Mouse (Mus musculus): ENCODE measurements at regions not wholly inside any gene's neighbourhood (a gene's known extent, or its start where the extent isn't known, plus 50 kb on each side); places are given as distances from the start of the nearest gene placed in this dataset.

- DNase-seq: no peak
Observed at GRCm38 (mm10) chr10:37250934-37251521, 112.3 kb upstream of the Marcks start.

DNA sequence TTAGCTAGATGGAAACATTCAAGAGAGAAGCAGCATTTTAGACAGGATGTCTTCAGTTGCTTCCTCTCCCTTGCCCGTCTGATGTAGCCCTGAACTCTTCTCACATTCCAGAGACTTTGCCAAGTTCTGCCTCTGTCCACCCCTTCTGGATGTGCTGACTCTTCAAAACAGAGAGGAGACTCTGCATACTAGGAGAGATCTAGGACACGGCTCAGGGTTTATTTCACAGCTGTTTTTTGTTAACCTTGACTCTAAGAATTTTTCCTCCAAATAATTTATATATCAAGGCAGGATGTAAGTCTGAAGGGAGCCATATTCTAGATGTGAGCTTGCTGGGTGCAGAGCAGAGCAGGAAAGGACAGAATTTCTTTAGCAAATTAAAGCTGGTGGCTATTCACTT, 111.4 kb upstream of the Marcks start:
- no peak for DNase-seq

DNA sequence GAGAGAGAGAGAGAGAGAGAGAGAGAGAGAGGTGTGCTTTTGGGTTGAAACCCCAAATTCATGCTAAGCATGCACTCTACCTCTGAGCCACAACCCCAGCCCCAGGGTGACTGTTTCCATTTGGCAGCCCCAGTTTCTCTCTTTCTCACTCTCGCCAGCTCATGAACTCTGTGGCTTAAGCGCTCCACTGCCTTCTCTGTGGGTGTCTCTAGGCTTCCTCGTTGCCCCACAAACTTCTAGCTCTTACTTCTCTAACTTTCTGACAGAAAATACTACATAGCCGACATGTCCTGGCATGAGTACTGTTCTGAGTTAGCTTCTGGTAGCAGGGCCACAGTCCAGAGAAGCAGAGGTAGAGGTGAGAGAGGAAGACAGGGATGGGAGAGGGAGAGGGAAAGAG, 110.8 kb upstream of the Marcks start:
- DNase-seq: no peak

- no peak for DNase-seq
Observed at GRCm38 (mm10) chr10:37247121-37247520, 108.4 kb upstream of the Marcks start.

- no peak for DNase-seq
Observed at GRCm38 (mm10) chr10:37243136-37243535, 104.4 kb upstream of the Marcks start.

DNA sequence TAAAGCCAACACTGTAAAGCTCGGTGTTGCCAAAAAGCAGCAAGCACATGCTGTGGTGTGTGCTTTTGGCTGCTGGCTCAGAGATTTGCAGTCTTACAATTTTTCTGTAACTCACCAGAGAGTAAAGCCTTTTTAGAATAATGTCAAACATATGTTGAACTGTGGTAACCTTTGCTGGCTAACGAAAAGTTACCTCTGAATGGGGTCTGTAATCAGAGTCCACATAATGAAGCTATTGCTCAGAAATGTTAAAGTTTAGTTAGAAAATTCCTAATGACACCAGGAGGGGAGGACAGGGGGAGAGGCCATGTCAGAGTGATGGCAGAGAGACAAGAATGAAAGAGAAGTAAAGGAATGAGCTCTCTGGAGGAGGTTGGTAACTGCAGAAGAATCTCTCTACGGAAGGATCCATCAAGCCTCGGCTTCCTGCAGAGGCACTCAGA, 103.1 kb upstream of the Marcks start:
- no peak for DNase-seq

DNA sequence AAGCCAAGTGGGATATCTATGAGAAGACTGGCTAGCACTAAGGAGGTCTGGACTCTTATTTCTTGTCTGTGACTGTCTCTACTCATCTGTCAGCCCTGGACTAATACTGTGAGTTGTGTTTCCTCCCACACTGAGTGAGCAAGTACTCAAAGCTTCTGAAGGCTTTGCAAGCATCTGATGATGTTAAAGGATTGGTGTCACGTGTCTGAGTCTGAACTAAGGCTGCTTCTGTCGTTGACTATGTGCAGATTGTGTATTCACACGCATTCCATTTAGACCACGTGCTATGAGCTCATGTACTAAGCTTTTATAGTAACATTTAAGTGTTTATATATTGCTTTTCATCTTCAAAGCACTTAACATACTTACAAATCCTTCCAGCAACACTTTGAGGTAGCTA, 101.9 kb upstream of the Marcks start:
- no peak for DNase-seq

- no peak for DNase-seq
Observed at GRCm38 (mm10) chr10:37240201-37240600, 101.5 kb upstream of the Marcks start.

DNA sequence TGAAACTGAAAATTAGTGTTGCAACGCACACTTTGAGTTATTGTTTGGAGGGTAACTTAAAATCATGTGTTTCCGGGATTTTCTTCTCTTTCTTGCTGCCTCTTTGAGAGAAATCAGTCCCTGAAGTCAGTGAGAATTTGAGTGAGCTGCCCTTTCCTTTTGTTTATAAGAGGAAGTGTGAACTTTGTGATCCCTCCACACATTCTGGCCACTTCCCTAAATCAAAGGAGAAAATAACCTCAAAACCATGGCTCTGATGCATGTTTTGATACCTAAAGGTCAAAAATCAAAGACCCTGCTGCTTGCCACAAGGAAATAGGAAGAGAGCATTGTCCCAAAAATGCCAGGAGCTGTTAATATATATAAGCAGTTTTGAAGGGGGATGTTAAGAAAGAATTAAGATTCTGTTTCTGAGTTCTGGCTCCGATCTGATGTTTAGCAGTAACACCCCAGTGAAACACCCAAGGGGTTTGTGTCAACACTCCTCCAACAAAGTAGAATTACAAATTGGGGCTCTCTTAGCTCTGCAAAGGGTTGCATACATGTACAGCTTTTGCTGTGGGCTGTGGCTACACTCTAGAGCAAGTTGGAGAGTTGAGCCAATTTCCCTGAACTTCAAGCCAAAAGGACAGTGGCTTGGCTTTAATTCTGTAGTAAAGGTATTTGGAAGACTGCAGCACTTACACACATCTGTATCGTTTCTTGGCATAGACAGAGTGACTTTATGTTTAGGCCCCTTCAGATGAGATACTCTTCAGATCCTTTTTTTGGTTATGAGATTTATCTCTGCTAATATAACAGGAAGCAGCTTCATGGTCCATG, 97.5 kb upstream of the Marcks start:
- DNase-seq: no peak

DNA sequence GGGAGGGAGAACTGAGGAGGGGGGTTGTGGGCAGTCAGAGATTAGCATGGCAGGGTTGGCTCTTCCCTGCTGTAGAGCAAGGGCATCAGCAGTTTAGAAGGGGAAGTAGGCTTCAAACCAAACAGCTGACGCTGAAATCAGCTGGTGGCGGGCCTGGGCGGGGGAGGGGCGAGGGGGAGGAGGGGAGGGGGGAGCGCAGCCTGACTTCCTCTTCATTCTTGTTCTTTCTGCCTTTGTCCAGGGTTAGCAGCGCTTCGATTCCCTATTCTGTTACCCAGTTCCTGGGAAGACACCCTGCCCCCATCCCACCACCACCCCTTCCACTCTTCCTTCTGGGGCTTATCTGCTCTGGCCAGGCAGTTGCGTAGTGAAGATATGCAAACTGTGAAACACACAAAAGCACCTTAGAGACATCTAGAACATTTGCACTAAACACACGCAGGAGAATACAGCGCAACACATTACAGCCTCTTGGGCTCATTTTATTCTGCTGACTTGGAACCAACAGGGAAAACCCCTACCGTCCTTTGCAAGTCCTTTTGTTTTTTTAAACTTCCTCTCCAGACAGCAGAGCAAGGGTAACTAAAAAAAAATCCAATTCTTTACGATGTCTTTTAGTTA, 93.3 kb upstream of the Marcks start:
- DNase-seq: peak; percentile 73

GRCm38 (mm10) chr10:37231159-37231558, 92.4 kb upstream of the Marcks start:
- no peak for DNase-seq

- DNase-seq: no peak
Observed at GRCm38 (mm10) chr10:37227889-37228288, 89.2 kb upstream of the Marcks start.

- no peak for DNase-seq
Observed at GRCm38 (mm10) chr10:37221730-37222129, 83.0 kb upstream of the Marcks start.

DNA sequence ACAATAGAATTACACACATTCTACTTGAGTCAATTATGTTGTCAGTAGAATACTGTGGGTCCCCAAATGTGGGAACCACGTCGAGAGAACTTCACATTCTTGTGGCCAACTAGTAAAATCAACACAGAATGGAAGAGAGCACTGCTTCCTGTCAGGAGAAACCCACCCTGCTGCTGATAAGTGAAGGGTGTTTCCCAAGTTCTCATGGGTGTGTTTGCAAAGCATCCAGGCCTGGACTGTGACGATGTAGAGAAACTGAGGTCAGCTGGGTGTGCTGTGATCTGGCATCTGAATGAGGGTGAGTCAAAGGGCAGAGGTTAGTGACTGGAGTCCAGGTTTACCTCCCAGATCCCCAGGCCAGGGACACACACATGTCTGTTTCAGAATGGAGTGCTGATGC, 81.7 kb upstream of the Marcks start:
- no peak for DNase-seq

DNA sequence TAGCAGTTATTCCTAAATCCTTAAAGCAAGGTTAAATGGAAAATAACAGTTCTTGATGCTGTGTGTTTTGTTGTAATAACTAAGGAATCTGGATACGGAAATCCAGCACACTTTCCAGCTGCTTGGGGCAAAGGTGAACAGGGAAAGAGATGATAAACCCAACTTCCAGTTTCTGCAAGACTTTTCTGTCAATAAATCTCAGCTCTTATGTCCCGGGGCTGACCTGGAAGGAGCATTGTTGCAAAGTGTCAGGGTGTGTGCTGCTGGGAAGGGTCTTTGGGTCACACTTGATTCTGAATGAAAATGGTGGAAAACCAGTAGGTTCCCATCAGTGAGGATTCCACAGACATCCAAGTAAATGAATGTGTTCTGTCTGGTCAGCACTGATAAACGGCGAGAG, 81.2 kb upstream of the Marcks start:
- DNase-seq: no peak

DNA sequence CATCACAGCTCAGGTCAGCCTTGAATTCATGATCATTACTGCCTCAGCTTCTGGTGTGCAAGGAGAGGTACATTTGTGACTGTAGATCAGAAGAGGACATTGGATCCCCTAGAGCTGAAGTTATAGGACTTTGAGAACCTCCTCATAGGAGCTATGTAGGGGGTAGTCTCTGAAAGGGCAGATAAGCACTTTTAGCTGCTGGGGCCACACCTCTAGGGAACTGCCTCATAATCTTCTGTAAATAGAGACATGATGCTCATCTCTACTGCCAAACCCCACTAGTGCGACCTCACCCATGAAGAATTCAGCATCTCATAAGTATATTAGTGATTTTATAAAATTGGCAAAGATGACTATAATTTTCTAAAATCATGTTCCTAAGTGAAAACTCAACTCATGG, 80.7 kb upstream of the Marcks start:
- DNase-seq: no peak

DNA sequence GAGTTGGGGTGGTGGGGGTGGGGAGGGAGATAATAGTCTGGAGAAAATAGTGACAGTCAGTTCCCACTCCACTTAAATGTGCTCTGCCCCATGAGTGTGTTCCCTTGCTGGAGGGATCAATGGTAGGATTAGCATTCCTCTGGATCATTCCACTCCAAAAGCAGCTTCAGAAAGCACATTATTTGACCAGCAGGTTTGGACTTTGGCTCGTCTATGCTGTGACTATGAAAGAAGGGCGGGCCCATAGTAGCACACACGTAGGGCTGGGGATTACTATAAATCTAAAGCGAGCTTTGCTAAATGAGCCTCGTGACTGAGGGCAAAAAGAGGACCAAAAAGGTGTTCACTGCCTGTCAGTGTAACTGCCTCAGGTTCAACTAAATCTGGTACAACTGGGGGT, 75.9 kb upstream of the Marcks start:
- DNase-seq: no peak

- no peak for DNase-seq
Observed at GRCm38 (mm10) chr10:37212350-37213035, 73.8 kb upstream of the Marcks start.

GRCm38 (mm10) chr10:37211305-37211704, 72.6 kb upstream of the Marcks start:
- no peak for DNase-seq

DNA sequence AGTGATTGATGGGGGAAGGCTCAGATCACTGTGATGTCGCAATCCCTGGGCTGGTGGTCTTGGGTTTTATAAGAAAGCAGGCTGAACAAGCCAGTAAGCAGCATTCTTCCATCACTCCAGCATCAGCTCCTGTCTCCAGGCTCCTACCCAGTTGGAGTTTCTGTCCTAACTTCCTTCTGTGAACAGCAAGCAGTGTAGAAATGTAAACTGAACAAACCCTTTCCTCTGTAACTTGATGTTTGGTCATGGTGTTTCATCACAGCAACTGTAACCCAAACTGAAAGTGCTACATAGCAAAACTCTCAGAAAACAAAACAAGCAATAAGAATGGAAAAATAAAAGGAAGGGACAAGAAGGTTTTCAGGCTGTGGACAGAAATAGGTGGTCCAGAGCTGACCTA, 71.5 kb upstream of the Marcks start:
- no peak for DNase-seq

DNA sequence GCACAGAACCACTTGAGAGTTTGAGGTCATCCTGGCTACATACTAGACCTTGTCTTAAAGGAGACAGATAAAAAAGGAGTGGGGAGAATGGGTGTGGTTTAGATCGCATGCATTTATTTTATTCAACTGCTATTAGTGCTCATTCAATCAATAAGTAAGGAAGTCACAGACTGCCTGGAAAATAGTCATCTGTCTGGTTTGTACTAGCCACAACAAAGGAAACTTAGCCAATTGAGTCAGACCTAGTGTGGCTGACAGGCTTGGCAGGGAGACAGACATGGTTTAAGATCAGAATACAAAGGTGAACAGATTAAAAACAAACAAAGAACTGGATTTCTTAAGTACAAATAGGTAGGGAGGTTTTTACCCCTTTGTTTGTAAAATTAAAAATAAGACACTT, 68.3 kb upstream of the Marcks start:
- DNase-seq: no peak

GRCm38 (mm10) chr10:37206546-37206945, 67.8 kb upstream of the Marcks start:
- no peak for DNase-seq

GRCm38 (mm10) chr10:37203709-37204108, 65.0 kb upstream of the Marcks start:
- no peak for DNase-seq
